Comparison of ENCODE assay signal across 20 mouse cellular contexts in the genomic region with DNA sequence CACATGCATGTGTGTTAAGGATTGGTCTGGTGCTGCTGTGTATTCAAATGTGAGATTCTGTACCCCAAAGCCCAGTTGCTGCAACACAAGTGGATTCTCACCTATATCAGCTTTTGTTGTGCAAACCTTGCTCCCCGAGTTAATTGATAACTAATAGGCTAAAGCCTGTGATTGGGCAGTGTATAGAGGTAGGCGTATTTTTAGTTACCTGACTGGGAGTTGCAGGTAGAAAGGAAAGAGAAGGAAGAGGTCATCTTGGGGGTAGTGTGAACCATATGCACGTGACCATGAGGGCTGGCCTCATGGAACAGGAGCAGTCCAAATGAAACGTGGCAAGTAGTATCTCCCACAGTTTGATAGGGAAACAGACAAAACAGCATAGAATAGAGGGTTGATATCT. TPM values are rescaled to one million over a fixed set of nuclear protein-coding genes. Genes with fewer than 3 reads are reported as not detected.
"Had no signal": no experiment of that assay in that cellular context is flagged by ENCODE, and none has a peak within 500 bp of the region (broad histone marks: within the 10 kb centered on the region; RNA-seq: fewer than 3 reads in every experiment).

No protein-coding gene starts in this region.

- H3K9ac ChIP-seq: limb, embryonic 13.5 days; midbrain, embryonic 13.5 days; neural tube, embryonic 15.5 days had no signal

- H3K4me3 ChIP-seq: limb, embryonic 13.5 days; midbrain, embryonic 13.5 days; myocyte; neural tube, embryonic 15.5 days had no signal

- H3K4me1 ChIP-seq: limb, embryonic 13.5 days; midbrain, embryonic 13.5 days; neural tube, embryonic 15.5 days had no signal

- H3K36me3 ChIP-seq: limb, embryonic 13.5 days; midbrain, embryonic 13.5 days; neural tube, embryonic 15.5 days had no signal

- DNase-seq: kidney, adult 18-20 months; kidney, postnatal 25 days; layer of hippocampus, adult 9-11 months; left cerebral cortex, postnatal 4 days; lung, adult 2 months; lung, postnatal 36 days; right cerebral cortex, adult 18-20 months; right cerebral cortex, postnatal 25 days; thymus, adult 2 months; thymus, postnatal 25 days had no signal

- H3K27me3 ChIP-seq: limb, embryonic 13.5 days; midbrain, embryonic 13.5 days; neural tube, embryonic 15.5 days had no signal

- H3K4me2 ChIP-seq: limb, embryonic 13.5 days; midbrain, embryonic 13.5 days; neural tube, embryonic 15.5 days had no signal

- H3K27ac ChIP-seq: limb, embryonic 13.5 days; midbrain, embryonic 13.5 days; neural tube, embryonic 15.5 days had no signal

- ATAC-seq: lung, postnatal 0 days; midbrain, embryonic 13.5 days had no signal

- H3K9me3 ChIP-seq: limb, embryonic 13.5 days; midbrain, embryonic 13.5 days; neural tube, embryonic 15.5 days had no signal

RNA-seq across cellular contexts. Expression of gene F11, which starts 3.1 kb away (rescaled TPM):
- total RNA-seq: left cerebral cortex, postnatal 10 days; left cerebral cortex, postnatal 4 days; megakaryocyte progenitor cell, adult 5-6 weeks had no signal
- polyA plus RNA-seq: kidney, embryonic 14.5 days; limb, embryonic 13.5 days; lung, postnatal 0 days; myocyte; neural tube, embryonic 11.5 days; neural tube, embryonic 15.5 days; small intestine, adult 2 months; thymus, adult 2 months had no signal

RNA-seq across cellular contexts. Expression of gene Klkb1, which starts 29.7 kb away (rescaled TPM):
- total RNA-seq: megakaryocyte progenitor cell, adult 5-6 weeks had no signal
- polyA plus RNA-seq: midbrain, embryonic 13.5 days; myocyte; neural tube, embryonic 11.5 days; thymus, adult 2 months had no signal

RNA-seq across cellular contexts. Expression of gene Gm45753, which starts 43.3 kb away (rescaled TPM):
- total RNA-seq: left cerebral cortex, postnatal 10 days; left cerebral cortex, postnatal 4 days; megakaryocyte progenitor cell, adult 5-6 weeks had no signal
- polyA plus RNA-seq: kidney, embryonic 14.5 days; limb, embryonic 13.5 days; midbrain, embryonic 13.5 days; myocyte; neural tube, embryonic 11.5 days; neural tube, embryonic 15.5 days; small intestine, adult 2 months; thymus, adult 2 months had no signal
